Mouse (Mus musculus) forebrain, embryonic 11.5 days (tissue): ENCODE results near the gene Rps17. TPM values are rescaled to one million over a fixed set of nuclear protein-coding genes. Genes with fewer than 3 reads are reported as not detected.

Experiments used
- ATAC-seq: fragments of 200-750 bp; cut with Nextera tagmentation; replicated peaks from 2 replicates; pipeline ENCODE4 v1.8.0; 2017; ENCODE audit warnings: moderate TSS enrichment; ENCODE audit not compliant: low FRiP score
- DNase-seq: peaks from one replicate; pipeline ENCODE4 v3.0.0-alpha.2; 2017; ENCODE audit warnings: low spot score
- H3K27ac ChIP-seq: fragments of 300-500 bp; sonication (generic); 2 replicates; pipeline ENCODE4 v1.5.1; 2014; ENCODE audit warnings: low read depth, low read length
- H3K27me3 ChIP-seq: fragments of 300-500 bp; sonication (generic); 2 replicates; pipeline ENCODE4 v1.6.1; 2014; ENCODE audit warnings: mild to moderate bottlenecking, low read length, mixed read lengths; ENCODE audit not compliant: control insufficient read depth, insufficient read depth
- H3K36me3 ChIP-seq: fragments of 300-500 bp; sonication (generic); 2 replicates; pipeline ENCODE4 v1.6.1; 2014; ENCODE audit warnings: mild to moderate bottlenecking, low read length, moderate library complexity, mixed read lengths; ENCODE audit not compliant: control insufficient read depth, insufficient read depth
- H3K4me1 ChIP-seq: fragments of 300-500 bp; sonication (generic); replicated peaks from 2 replicates; pipeline ENCODE4 v1.6.1; 2014; ENCODE audit warnings: low read length, mixed read lengths; ENCODE audit not compliant: control insufficient read depth, insufficient read depth
- H3K4me2 ChIP-seq: fragments of 300-500 bp; sonication (generic); 2 replicates; pipeline ENCODE4 v1.6.1; 2014; ENCODE audit warnings: low read depth, mild to moderate bottlenecking, low read length, moderate library complexity, mixed read lengths; ENCODE audit not compliant: severe bottlenecking
- H3K4me3 ChIP-seq: fragments of 300-500 bp; sonication (generic); 2 replicates; pipeline ENCODE4 v1.5.1; 2014; ENCODE audit warnings: low read depth, low read length
- H3K9ac ChIP-seq: fragments of 300-500 bp; sonication (generic); 2 replicates; pipeline ENCODE4 v1.6.1; 2014; ENCODE audit warnings: low read length
- H3K9me3 ChIP-seq: fragments of 300-500 bp; sonication (generic); 2 replicates; pipeline ENCODE4 v1.6.1; 2016; ENCODE audit warnings: low read length, mixed read lengths; ENCODE audit not compliant: control insufficient read depth
- WGBS: fragments of 180-500 bp; shearing (Covaris S2); extraction: QIAGEN DNeasy Blood & Tissue Kit; methylation state at CpG from one replicate; pipeline ENCODE4 v1.1.7; 2014; 5-methylcytosine and 5-hydroxymethylcytosine counted together
- polyA plus RNA-seq: library from polyadenylated mRNA; unstranded; fragments of >200 nt; fragmentation: Nextera tagmentation; extraction: Ambion mirVana; gene quantifications from 2 replicates; pipeline ENCODE4 v1.2.1, GENCODE M21; 2014

The Rps17 gene
- polyA plus RNA-seq, 1 experiment from 2014 or later: 1,117 TPM

DNA sequence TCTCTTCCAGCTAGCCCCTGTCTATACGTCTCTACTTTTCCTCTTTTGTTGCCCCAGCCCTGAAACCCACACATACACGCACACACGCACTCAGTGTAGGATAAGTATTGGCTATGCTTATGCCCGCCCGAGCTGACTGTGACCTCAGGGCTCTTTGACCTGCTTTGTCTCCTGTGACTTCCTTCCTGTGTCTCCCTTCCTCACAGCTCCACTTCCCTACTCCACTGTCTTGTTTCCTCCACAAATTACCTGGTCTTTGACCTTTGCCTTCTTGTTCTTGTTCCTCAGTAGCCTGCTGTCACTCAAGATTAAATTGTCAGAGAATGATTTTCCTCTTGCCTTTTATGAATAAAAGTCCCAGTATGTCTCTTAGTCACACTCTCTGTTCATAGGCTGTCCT lies 41.0 kb downstream of the Rps17 start:
- ATAC-seq: no peak
- H3K27ac ChIP-seq: no peak overlapping the region

DNA sequence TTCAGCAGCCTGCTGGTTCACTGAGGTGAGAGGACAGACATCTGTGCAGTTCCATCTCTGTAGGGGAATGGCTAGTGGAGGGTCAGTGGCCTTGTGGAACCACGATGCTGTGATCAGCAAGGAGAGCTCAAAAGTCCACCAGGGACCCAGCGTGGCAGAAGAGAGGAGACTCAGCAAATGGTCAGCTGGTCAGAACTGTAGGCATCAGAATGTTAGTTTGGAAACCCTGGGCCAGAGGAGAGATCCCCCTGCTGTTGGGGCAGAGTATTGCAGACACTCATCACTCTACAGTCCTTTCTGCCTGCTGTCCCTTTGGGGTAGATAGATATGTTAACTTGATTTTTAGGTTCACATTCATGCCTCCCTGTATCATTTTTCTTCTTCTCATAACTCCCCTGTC lies 41.4 kb downstream of the Rps17 start:
- H3K36me3 ChIP-seq: no peaks in the 10 kb centered on the region
- no peaks in the 10 kb centered on the region for H3K9me3 ChIP-seq
- no peak overlapping the region for H3K4me2 ChIP-seq
- 80% methylated on average over 2 of the region's 2 CpGs for WGBS
- no peak overlapping the region for H3K9ac ChIP-seq
- DNase-seq (no peak), ATAC-seq (no peak)
- H3K4me3 ChIP-seq: no peak overlapping the region
- no peak overlapping the region for H3K27ac ChIP-seq
- no peaks in the 10 kb centered on the region for H3K27me3 ChIP-seq
- H3K4me1 ChIP-seq: no peaks in the 10 kb centered on the region; the same call in 1 of the 2 replicates

More for the DNA sequence above, 41.0 kb downstream of the Rps17 start:
- DNase-seq: no peak
- Histone ChIP-seq H3K4me2 (no peak overlapping the region), H3K4me1 (no peaks in the 10 kb centered on the region; the same call in 1 of the 2 replicates), H3K27me3 (no peaks in the 10 kb centered on the region), H3K9ac (no peak overlapping the region), H3K4me3 (no peak overlapping the region), H3K36me3 (no peaks in the 10 kb centered on the region), H3K9me3 (no peaks in the 10 kb centered on the region)
- WGBS: 88% methylated on average over 5 of the region's 5 CpGs

GRCm38 (mm10) chr7:81301323-81301722 lies 43.7 kb downstream of the Rps17 start:
- DNase-seq (no peak), ATAC-seq (no peak)
- no peaks in the 10 kb centered on the region for H3K9me3 ChIP-seq
- no peak overlapping the region for H3K4me3 ChIP-seq
- no peaks in the 10 kb centered on the region for H3K27me3 ChIP-seq
- WGBS: 45% methylated on average over 7 of the region's 7 CpGs
- H3K4me2 ChIP-seq: no peak overlapping the region
- no peak overlapping the region for H3K9ac ChIP-seq
- H3K36me3 ChIP-seq: no peaks in the 10 kb centered on the region
- H3K27ac ChIP-seq: no peak overlapping the region
- H3K4me1 ChIP-seq: no peaks in the 10 kb centered on the region; the same call in 1 of the 2 replicates

GRCm38 (mm10) chr7:81298206-81298605 lies 46.8 kb downstream of the Rps17 start:
- Histone ChIP-seq H3K27ac (no peak overlapping the region), H3K9ac (no peak overlapping the region), H3K4me3 (no peak overlapping the region), H3K4me1 (no peaks in the 10 kb centered on the region; the same call in 1 of the 2 replicates), H3K4me2 (no peak overlapping the region), H3K9me3 (no peaks in the 10 kb centered on the region), H3K36me3 (no peaks in the 10 kb centered on the region), H3K27me3 (no peaks in the 10 kb centered on the region)
- 49% methylated on average over 6 of the region's 6 CpGs for WGBS
- peak; percentile 47 for DNase-seq
- ATAC-seq: no peak

GRCm38 (mm10) chr7:81295169-81295568 lies 49.9 kb downstream of the Rps17 start:
- no peak for ATAC-seq
- Histone ChIP-seq H3K27ac (no peak overlapping the region), H3K4me1 (no peaks in the 10 kb centered on the region), H3K9ac (no peak overlapping the region), H3K4me2 (no peak overlapping the region), H3K9me3 (no peaks in the 10 kb centered on the region), H3K36me3 (no peaks in the 10 kb centered on the region), H3K4me3 (no peak overlapping the region), H3K27me3 (no peaks in the 10 kb centered on the region)
- no peak for DNase-seq
- 95% methylated on average over 2 of the region's 2 CpGs for WGBS

Other genes with a start within 250 kb of the Rps17 start
- gene Slc28a1, start 230.5 kb downstream of the Rps17 start, polyA plus RNA-seq: not detected in 2 replicates
- 2.4 and 3.7 TPM in 2 replicates for gene Pde8a, start 131.7 kb downstream of the Rps17 start, polyA plus RNA-seq
- gene Cpeb1, start 110.2 kb upstream of the Rps17 start, polyA plus RNA-seq: 1.1 and 2.4 TPM in 2 replicates
- gene Ap3b2, start 148.7 kb upstream of the Rps17 start, polyA plus RNA-seq: 26.1 and 27.3 TPM in 2 replicates
- gene BC048679, start 153.0 kb upstream of the Rps17 start, polyA plus RNA-seq: not detected in 2 replicates
- gene Fsd2, start 221.7 kb upstream of the Rps17 start, polyA plus RNA-seq: 0.15 and 0.25 TPM in 2 replicates
- gene Whamm, start 226.0 kb upstream of the Rps17 start, polyA plus RNA-seq: 5.3 and 7.1 TPM in 2 replicates